Mouse (Mus musculus): ENCODE data around the gene Gm20696. TPM values are rescaled to one million over a fixed set of nuclear protein-coding genes. Genes with fewer than 3 reads are reported as not detected.

The Gm20696 gene
- polyA plus RNA-seq, 1 experiment: not detected

DNA sequence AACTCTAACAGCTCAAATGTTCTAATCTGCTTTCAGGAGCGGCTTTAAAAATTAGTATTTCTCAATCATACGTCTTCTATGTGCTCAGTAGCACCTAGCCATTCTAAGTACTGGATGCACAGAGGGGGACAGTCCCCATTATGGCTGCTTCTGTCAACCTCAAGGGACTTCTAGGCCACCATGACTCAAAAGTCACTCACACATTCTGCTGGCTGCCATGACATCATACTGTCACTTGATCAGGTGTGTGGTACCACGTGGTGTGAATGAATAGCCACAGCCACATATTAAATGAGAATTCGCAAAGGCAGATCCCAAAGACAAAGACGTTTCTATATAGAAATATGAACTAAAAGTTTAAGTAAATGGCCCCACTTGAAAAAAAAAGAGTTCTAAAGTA, 391.9 kb downstream of the Gm20696 start:
- no peak overlapping the region for H3K27ac ChIP-seq (replicated peaks; ENCODE audit: low read depth, low read length)
- peaks cover 6% of the 10 kb centered on the region; the same call in 1 of the 2 replicates for H3K4me1 ChIP-seq (ENCODE audit: control insufficient read depth, insufficient read depth, insufficient read length, low read length)

GRCm38 (mm10) chr6:99274222-99274621, 392.4 kb downstream of the Gm20696 start:
- Histone ChIP-seq H3K4me3 (ENCODE audit: insufficient read depth, low read depth, low read length) (no peak overlapping the region), H3K27ac (replicated peaks; ENCODE audit: low read depth, low read length) (no peak overlapping the region), H3K4me1 (ENCODE audit: control insufficient read depth, insufficient read depth, insufficient read length, low read length) (peaks cover 6% of the 10 kb centered on the region; the same call in 1 of the 2 replicates)

More for the DNA sequence above, 391.9 kb downstream of the Gm20696 start:
- H3K4me3 ChIP-seq (ENCODE audit: insufficient read depth, low read depth, low read length): no peak overlapping the region

GRCm38 (mm10) chr6:99273177-99273576, 393.4 kb downstream of the Gm20696 start:
- Histone ChIP-seq H3K4me3 (ENCODE audit: insufficient read depth, low read depth, low read length) (no peak overlapping the region), H3K4me1 (ENCODE audit: control insufficient read depth, insufficient read depth, insufficient read length, low read length) (peaks cover 6% of the 10 kb centered on the region; the same call in 1 of the 2 replicates), H3K27ac (replicated peaks; ENCODE audit: low read depth, low read length) (no peak overlapping the region)

DNA sequence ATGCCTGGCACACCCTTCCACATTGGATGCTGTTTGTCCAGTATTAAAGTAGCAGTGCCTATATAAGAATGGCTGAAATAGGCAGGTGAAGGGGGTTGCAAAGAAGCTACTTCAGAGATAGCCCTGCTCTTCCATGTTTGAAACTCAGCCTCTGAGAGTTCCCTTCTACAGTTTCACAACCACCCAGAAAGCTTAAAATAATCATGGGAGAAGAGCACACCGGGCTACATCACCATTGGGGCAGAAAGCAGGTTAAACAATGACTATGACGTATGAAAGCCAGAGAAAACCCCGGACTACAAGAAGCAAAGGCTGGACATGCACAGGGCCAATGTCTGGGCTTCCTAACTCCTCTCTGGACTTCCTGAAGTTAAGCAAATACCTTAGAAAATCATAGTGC, 394.4 kb downstream of the Gm20696 start:
- Histone ChIP-seq H3K4me1 (ENCODE audit: control insufficient read depth, insufficient read depth, insufficient read length, low read length) (peaks cover 6% of the 10 kb centered on the region; the same call in 1 of the 2 replicates), H3K4me3 (ENCODE audit: insufficient read depth, low read depth, low read length) (no peak overlapping the region), H3K27ac (replicated peaks; ENCODE audit: low read depth, low read length) (no peak overlapping the region)

- peaks cover 6% of the 10 kb centered on the region; the same call in 1 of the 2 replicates for H3K4me1 ChIP-seq (ENCODE audit: control insufficient read depth, insufficient read depth, insufficient read length, low read length)
- H3K27ac ChIP-seq (replicated peaks; ENCODE audit: low read depth, low read length): no peak overlapping the region
- no peak overlapping the region for H3K4me3 ChIP-seq (ENCODE audit: insufficient read depth, low read depth, low read length)
These were observed 394.9 kb downstream of the Gm20696 start for GRCm38 (mm10) chr6:99271741-99272140.

DNA sequence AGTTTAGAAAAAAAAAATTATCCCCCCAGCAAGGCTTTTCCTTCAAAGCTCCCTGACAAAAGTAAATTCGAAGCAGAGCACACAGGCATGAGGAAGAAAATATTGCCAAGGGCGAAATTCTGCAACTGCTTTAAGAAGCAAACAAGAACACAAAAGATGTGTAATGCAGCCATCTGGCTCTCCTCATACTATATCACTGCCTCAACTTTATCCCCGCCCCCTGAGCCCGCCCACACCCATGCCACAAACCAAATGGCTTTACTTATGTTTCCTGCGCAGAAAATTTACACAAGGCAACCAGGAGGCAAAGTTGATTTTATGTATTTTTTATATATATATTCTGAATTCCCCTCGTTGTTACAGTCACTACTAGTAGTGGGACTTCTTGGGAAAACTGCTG, 396.7 kb downstream of the Gm20696 start:
- Histone ChIP-seq H3K4me1 (ENCODE audit: control insufficient read depth, insufficient read depth, insufficient read length, low read length) (peaks cover 17% of the 10 kb centered on the region), H3K27ac (replicated peaks; ENCODE audit: low read depth, low read length) (no peak overlapping the region)

DNA sequence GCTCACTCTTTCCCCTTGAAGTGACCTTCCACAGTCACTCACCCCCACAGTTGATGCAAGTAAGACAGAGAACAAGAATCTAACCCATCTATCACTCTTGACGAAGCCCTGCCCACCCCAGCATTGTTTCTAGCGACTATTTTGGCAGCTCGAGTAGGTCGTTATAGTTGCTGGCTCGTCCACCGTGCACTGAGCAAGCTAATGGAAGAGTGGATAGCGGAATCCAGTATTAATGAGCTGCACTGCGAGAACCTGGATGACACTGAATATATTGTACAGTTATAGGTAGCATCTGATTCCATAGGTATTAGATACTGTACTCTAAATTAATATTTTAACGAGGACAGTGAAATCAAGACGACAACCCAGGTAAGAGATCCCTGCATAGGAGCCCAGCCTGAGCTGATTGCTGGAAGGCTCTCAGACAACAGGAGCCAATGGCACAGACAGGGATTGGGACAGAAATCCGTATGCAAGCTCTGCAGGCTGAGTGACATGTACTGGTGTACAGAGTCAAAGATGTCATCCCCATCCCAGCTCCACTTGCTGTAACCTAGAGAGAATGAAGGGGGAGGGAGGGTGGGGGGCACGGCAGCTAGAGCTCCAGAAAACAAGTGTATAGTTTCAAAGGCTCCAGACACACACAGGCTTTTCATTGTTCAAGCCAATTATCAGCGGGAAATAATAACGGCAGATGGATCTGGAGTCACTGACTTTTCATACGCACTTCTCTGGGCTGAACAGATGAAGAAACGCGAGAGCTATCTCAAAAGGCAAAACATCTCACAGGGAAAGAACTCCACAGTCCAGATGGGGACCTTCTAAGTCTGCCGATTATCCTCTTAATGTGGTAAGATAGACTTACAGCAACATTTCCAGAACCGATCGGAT, 398.2 kb downstream of the Gm20696 start:
- peaks cover 24% of the 10 kb centered on the region for H3K4me1 ChIP-seq (ENCODE audit: control insufficient read depth, insufficient read depth, insufficient read length, low read length)
- H3K4me3 ChIP-seq (ENCODE audit: insufficient read depth, low read depth, low read length): no peak overlapping the region
- no peak overlapping the region for H3K27ac ChIP-seq (replicated peaks; ENCODE audit: low read depth, low read length)

More for the DNA sequence above, 396.7 kb downstream of the Gm20696 start:
- no peak overlapping the region for H3K4me3 ChIP-seq (ENCODE audit: insufficient read depth, low read depth, low read length)

DNA sequence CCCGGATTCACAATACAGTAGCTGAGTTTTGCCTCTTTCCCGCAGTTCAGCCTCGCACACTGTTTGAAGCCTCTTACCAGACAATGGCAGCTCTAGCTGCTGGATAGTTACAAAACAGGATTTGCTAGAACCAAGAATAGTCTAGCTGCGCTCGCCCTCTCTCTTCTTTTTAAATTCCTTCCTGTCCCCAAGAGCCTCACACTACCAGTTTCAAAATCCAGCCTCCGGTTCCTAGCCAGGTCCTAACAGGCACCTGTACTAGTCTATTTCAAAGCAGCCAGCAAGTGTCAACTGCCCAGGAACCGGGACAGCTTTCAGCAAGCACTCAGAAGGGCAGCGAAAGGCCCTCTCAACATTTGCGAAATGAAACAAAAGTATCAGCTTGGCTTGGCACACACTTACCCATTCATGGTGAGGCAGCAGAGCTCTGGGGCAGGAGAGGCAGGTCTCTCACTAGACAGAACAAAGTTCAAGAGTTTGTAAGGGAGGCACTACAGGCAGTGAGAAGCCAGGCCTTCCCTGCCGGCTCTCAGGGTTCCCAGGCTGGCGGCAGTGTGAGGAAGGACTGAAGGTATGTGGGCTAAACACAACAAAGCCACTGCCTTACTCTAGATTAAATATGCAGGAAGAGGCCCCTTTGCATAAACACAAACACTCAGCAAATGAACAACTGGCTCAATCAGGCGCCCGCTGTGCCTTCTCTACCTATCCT, 400.5 kb downstream of the Gm20696 start:
- Histone ChIP-seq H3K4me1 (ENCODE audit: control insufficient read depth, insufficient read depth, insufficient read length, low read length) (peaks cover 20% of the 10 kb centered on the region), H3K27ac (replicated peaks; ENCODE audit: low read depth, low read length) (peak overlapping the region; percentile 35)

DNA sequence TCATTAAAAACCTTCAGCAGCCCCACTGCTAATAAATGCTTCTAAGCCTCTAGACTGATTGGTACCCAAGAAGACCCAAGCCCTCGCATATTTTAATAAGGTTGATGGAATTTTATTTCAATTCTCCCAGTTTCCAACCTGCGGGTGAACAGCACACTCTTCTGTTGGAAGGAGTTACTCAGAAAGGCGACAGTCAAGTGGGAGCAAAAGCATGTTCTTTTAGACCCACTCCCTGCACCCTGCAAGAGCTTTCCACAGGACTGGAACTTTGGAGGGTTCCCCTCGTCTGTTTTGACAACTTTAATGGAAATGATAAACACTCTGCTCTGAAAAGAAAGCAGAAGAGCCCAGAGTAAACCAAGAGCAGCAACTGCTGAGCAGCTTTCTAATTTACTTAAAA, 401.4 kb downstream of the Gm20696 start:
- no peak overlapping the region for H3K27ac ChIP-seq (replicated peaks; ENCODE audit: low read depth, low read length)
- no peak overlapping the region for H3K4me3 ChIP-seq (ENCODE audit: insufficient read depth, low read depth, low read length)
- H3K4me1 ChIP-seq (ENCODE audit: control insufficient read depth, insufficient read depth, insufficient read length, low read length): peaks cover 20% of the 10 kb centered on the region

More for the DNA sequence above, 400.5 kb downstream of the Gm20696 start:
- peak overlapping the region; percentile 38 for H3K4me3 ChIP-seq (ENCODE audit: insufficient read depth, low read depth, low read length)

DNA sequence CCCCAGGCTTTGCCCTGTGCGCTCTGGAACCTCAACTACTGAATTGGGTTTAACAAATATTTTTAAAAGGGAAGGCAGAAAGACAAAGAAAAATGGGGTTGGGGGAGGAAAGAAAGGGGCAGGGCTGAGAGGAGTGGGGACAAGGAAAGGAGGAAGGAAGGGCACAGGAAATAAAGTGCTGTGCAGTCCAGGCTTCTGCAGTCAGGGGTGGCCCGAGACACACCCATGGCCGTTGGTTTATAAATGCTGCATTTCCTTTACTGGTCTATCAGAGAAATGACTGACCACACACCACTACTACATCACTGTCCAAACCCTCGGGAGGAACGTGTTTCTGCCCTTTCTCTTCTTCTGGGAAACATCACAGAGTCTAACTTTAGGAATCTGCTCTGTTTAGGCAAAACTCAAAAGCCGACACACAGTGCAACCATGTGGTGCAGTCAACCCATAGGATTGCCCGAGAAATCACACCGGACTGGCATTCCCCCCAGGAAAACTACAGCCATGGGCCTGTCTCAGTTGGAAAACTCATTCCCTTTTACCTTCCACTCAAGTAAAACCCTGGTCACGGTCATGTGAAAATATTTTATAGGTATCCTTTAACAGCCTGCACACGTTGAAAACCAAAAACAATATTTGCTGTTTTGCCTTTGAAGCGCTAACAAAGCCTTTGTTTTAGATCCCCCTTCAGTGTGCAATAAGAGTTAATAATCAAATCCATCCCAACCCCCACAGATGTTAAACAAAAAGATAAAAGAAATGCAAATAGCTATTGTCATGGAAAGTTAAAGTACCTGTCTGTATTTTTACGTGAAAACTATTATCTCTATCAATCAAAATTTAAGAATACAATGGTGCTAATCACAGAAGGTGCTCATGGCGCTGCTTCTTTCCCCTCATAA, 402.2 kb downstream of the Gm20696 start:
- H3K4me3 ChIP-seq (ENCODE audit: insufficient read depth, low read depth, low read length): peak overlapping the region; percentile 0; the same call in 1 of the 2 replicates
- H3K4me1 ChIP-seq (ENCODE audit: control insufficient read depth, insufficient read depth, insufficient read length, low read length): peaks cover 20% of the 10 kb centered on the region
- H3K27ac ChIP-seq (replicated peaks; ENCODE audit: low read depth, low read length): no peak overlapping the region

GRCm38 (mm10) chr6:99263886-99264185, 402.8 kb downstream of the Gm20696 start:
- H3K4me3 ChIP-seq (ENCODE audit: insufficient read depth, low read depth, low read length): no peak overlapping the region
- no peak overlapping the region for H3K27ac ChIP-seq (replicated peaks; ENCODE audit: low read depth, low read length)
- H3K4me1 ChIP-seq (ENCODE audit: control insufficient read depth, insufficient read depth, insufficient read length, low read length): peaks cover 20% of the 10 kb centered on the region

GRCm38 (mm10) chr6:99263061-99263885, 403.3 kb downstream of the Gm20696 start:
- Histone ChIP-seq H3K4me1 (ENCODE audit: control insufficient read depth, insufficient read depth, insufficient read length, low read length) (peaks cover 20% of the 10 kb centered on the region), H3K4me3 (ENCODE audit: insufficient read depth, low read depth, low read length) (no peak overlapping the region), H3K27ac (replicated peaks; ENCODE audit: low read depth, low read length) (no peak overlapping the region)

DNA sequence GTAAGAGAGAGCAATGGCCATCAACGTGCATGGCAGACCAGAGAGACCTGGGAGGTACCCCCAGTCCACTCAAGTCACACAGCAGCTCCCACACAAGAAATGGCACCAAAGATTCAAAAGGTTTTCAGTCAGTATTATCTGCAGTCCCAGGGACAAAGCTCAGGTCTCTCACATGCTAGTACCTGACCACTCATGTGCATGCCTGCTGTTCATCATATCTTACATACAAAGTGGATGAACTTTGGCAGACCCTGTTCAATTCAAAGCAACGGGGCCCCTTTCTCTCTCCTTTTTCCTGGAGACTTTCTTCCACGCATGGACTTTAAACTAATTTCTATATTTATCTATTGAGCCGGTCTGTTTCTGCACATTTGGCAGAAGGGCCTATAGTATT, 404.9 kb downstream of the Gm20696 start:
- Histone ChIP-seq H3K4me3 (ENCODE audit: insufficient read depth, low read depth, low read length) (no peak overlapping the region), H3K4me1 (ENCODE audit: control insufficient read depth, insufficient read depth, insufficient read length, low read length) (peaks cover 20% of the 10 kb centered on the region), H3K27ac (replicated peaks; ENCODE audit: low read depth, low read length) (no peak overlapping the region)

All from brown adipose tissue, adult 24 weeks (tissue).